Mouse (Mus musculus) stomach, postnatal 0 days (tissue): ENCODE results near the gene Col4a1.

Experiments
- CTCF ChIP-seq: IDR thresholded peaks from 2 replicates; pipeline ENCODE4 v1.5.1; 2016; ENCODE audit warnings: antibody characterized with exemption, low read depth, mild to moderate bottlenecking, moderate library complexity
- EP300 ChIP-seq: optimal IDR thresholded peaks from 2 replicates; pipeline ENCODE3; 2016; ENCODE audit warnings: antibody characterized with exemption

DNA sequence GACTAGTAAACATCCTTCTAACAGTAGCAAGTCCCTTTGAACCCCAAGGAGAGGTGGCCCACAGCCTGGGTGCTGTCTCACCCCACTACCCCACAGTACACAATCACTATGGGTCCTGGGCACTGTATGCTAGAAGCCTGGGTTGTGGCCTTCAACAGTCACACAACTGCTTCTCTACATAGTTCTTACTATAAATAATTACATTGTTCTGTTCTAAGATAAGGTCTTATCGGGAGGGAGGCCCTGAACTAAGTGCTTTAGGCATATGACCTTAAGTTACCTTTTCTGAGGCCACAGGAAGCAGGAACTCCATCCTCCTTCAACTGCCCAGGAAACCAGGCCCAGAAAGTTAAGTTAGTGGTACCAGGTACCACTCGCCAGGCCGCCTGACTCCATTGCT is 21.9 kb upstream of the Col4a1 start:
- TF ChIP-seq EP300, result no peak
- no peak for TF ChIP-seq CTCF
